Mouse (Mus musculus) hindbrain, embryonic 11.5 days (tissue): ENCODE measurements around the gene Fip1l1. TPM values are rescaled to one million over a fixed set of nuclear protein-coding genes. Genes with fewer than 3 reads are reported as not detected.

Experiments
- ATAC-seq: fragments of 200-750 bp; cut with Nextera tagmentation; 2 replicates; pipeline ENCODE4 v1.8.0; 2017; ENCODE audit warnings: mild to moderate bottlenecking, moderate TSS enrichment, moderate library complexity; ENCODE audit not compliant: low FRiP score
- DNase-seq: peaks from one replicate; pipeline ENCODE4 v3.0.0-alpha.2; 2015; ENCODE audit warnings: low spot score
- H3K27ac ChIP-seq: fragments of 300-500 bp; sonication (generic); 2 replicates; pipeline ENCODE4 v1.5.1; 2014; ENCODE audit warnings: mild to moderate bottlenecking, low read depth, low read length
- H3K27me3 ChIP-seq: fragments of 300-500 bp; sonication (generic); 2 replicates; pipeline ENCODE4 v1.6.1; 2014; ENCODE audit warnings: mild to moderate bottlenecking, low read length, moderate library complexity, mixed read lengths; ENCODE audit not compliant: control insufficient read depth, insufficient read depth
- H3K36me3 ChIP-seq: fragments of 300-500 bp; sonication (generic); 2 replicates; pipeline ENCODE4 v1.6.1; 2014; ENCODE audit warnings: mild to moderate bottlenecking, low read length, moderate library complexity, mixed read lengths; ENCODE audit not compliant: control insufficient read depth, insufficient read depth
- H3K4me1 ChIP-seq: fragments of 300-500 bp; sonication (generic); replicated peaks from 2 replicates; pipeline ENCODE4 v1.6.1; 2014; ENCODE audit warnings: low read length, mixed read lengths; ENCODE audit not compliant: control insufficient read depth, insufficient read depth
- H3K4me2 ChIP-seq: fragments of 300-500 bp; sonication (generic); replicated peaks from 2 replicates; pipeline ENCODE4 v1.6.1; 2014; ENCODE audit warnings: mild to moderate bottlenecking, low read depth, low read length
- H3K4me3 ChIP-seq: fragments of 300-500 bp; sonication (generic); 2 replicates; pipeline ENCODE4 v1.5.1; 2014; ENCODE audit warnings: low read depth, low read length
- H3K9ac ChIP-seq: fragments of 300-500 bp; sonication (generic); 2 replicates; pipeline ENCODE4 v1.6.1; 2014; ENCODE audit warnings: low read depth, low read length
- H3K9me3 ChIP-seq: fragments of 300-500 bp; sonication (generic); 2 replicates; pipeline ENCODE4 v1.6.1; 2016; ENCODE audit warnings: low read length; ENCODE audit not compliant: control insufficient read depth
- WGBS: fragments of 180-500 bp; shearing (Covaris S2); extraction: QIAGEN DNeasy Blood & Tissue Kit; methylation state at CpG from one replicate; pipeline ENCODE4 v1.1.7; 2014; 5-methylcytosine and 5-hydroxymethylcytosine counted together
- polyA plus RNA-seq: library from polyadenylated mRNA; unstranded; fragments of >200 nt; fragmentation: Nextera tagmentation; extraction: Ambion mirVana; gene quantifications from 2 replicates; pipeline ENCODE4 v1.2.1, GENCODE M21; 2014

The Fip1l1 gene
- polyA plus RNA-seq, 1 experiment from 2014 or later, result 94.1 TPM

- Histone ChIP-seq H3K9me3 (no peaks in the 10 kb centered on the region), H3K4me1 (no peaks in the 10 kb centered on the region), H3K9ac (no peak overlapping the region), H3K27ac (no peak overlapping the region), H3K4me2 (no peak overlapping the region), H3K27me3 (no peaks in the 10 kb centered on the region), H3K36me3 (no peaks in the 10 kb centered on the region; the same call in 1 of the 2 replicates), H3K4me3 (no peak overlapping the region)
- DNase-seq (no peak), ATAC-seq (no peak)
- WGBS, result 83% methylated on average over 10 of the region's 10 CpGs
These were observed 67.1 kb downstream of the Fip1l1 start for GRCm38 (mm10) chr5:74602371-74602770.

GRCm38 (mm10) chr5:74603306-74603705, 68.1 kb downstream of the Fip1l1 start:
- no peaks in the 10 kb centered on the region; the same call in 1 of the 2 replicates for H3K36me3 ChIP-seq
- ATAC-seq, result no peak
- H3K9ac ChIP-seq, result no peak overlapping the region
- no peak overlapping the region for H3K4me3 ChIP-seq
- 77% methylated on average over 4 of the region's 4 CpGs for WGBS
- no peak overlapping the region for H3K27ac ChIP-seq
- H3K4me1 ChIP-seq, result no peaks in the 10 kb centered on the region
- no peaks in the 10 kb centered on the region for H3K27me3 ChIP-seq
- H3K4me2 ChIP-seq, result no peak overlapping the region
- DNase-seq, result no peak
- H3K9me3 ChIP-seq, result no peaks in the 10 kb centered on the region

DNA sequence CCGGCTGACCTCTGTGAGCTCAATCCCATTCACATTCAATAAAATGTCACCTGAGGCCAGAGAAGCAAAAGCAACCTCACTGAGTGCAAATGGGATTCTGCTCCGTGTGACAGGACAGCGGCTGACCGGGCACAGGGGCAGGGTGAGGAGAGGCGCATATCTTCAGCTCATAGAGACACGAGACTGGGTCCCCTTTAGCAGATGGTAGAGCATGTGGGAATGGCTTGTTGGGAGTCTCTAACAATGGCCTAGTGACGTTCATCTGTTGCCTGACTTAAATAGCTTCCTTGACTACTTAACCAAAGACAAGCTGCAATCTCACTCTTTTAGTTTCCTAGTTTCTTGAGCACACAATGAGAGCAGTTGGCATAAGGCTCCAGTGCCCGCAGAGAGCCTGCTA, 71.0 kb downstream of the Fip1l1 start:
- WGBS, result 90% methylated on average over 8 of the region's 8 CpGs
- Histone ChIP-seq H3K27me3 (no peaks in the 10 kb centered on the region), H3K4me3 (no peak overlapping the region), H3K36me3 (no peaks in the 10 kb centered on the region), H3K27ac (no peak overlapping the region), H3K9me3 (no peaks in the 10 kb centered on the region), H3K9ac (no peak overlapping the region), H3K4me1 (no peaks in the 10 kb centered on the region), H3K4me2 (no peak overlapping the region)
- no peak for ATAC-seq
- DNase-seq, result no peak

GRCm38 (mm10) chr5:74610511-74610910, 75.3 kb downstream of the Fip1l1 start:
- H3K27me3 ChIP-seq, result no peaks in the 10 kb centered on the region
- H3K9ac ChIP-seq, result no peak overlapping the region
- no peak overlapping the region for H3K4me3 ChIP-seq
- 91% methylated on average over 10 of the region's 10 CpGs for WGBS
- no peaks in the 10 kb centered on the region for H3K4me1 ChIP-seq
- no peak for ATAC-seq
- no peak overlapping the region for H3K27ac ChIP-seq
- DNase-seq, result no peak
- H3K9me3 ChIP-seq, result no peaks in the 10 kb centered on the region
- no peak overlapping the region for H3K4me2 ChIP-seq
- no peaks in the 10 kb centered on the region for H3K36me3 ChIP-seq

- H3K4me3 ChIP-seq, result no peak overlapping the region
- DNase-seq (no peak), ATAC-seq (no peak)
- no peak overlapping the region for H3K27ac ChIP-seq
- no peaks in the 10 kb centered on the region for H3K4me1 ChIP-seq
- 90% methylated on average over 5 of the region's 5 CpGs for WGBS
- no peak overlapping the region for H3K9ac ChIP-seq
- no peaks in the 10 kb centered on the region for H3K9me3 ChIP-seq
- no peaks in the 10 kb centered on the region for H3K36me3 ChIP-seq
- H3K4me2 ChIP-seq, result no peak overlapping the region
- H3K27me3 ChIP-seq, result no peaks in the 10 kb centered on the region
These were observed 77.5 kb downstream of the Fip1l1 start for GRCm38 (mm10) chr5:74612713-74613112.

DNA sequence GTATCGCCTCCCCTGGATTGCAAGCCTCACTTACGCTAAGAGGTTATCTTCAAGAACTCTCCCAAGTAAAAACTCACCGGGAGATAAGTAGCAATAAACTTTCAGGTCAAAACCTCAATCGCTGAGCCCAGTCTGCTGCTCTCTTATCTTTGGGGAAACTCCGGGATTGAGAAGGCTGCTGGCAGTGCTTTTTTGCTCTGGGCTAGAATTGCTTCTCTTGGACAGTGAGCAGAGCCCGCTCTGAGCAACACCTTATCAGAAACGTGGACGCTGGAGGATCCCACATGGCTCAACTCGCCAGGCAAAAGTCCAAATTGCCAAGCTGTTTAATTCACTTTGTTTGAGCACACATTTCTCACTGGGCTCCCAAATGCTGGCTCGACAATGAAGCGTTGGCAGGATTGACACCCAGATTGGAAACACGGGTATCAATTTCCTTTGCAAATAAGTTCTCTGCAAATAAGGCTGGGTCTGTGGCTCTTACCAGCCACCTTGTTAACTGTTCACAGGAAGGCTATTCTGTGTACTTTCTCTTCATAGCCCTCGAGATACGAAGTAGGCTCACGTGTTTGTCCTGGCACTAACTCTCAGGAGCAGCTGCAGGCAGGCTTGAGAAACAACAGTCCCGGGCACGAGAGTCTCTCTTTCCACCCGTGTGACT, 78.4 kb downstream of the Fip1l1 start:
- no peak overlapping the region for H3K27ac ChIP-seq
- H3K36me3 ChIP-seq, result no peaks in the 10 kb centered on the region
- H3K4me1 ChIP-seq, result no peaks in the 10 kb centered on the region
- H3K4me2 ChIP-seq, result no peak overlapping the region
- WGBS, result 78% methylated on average over 18 of the region's 18 CpGs
- H3K27me3 ChIP-seq, result no peaks in the 10 kb centered on the region
- ATAC-seq, result no peak
- no peaks in the 10 kb centered on the region for H3K9me3 ChIP-seq
- H3K9ac ChIP-seq, result no peak overlapping the region
- no peak overlapping the region for H3K4me3 ChIP-seq
- DNase-seq, result no peak

- Histone ChIP-seq H3K4me2 (no peak overlapping the region), H3K36me3 (no peaks in the 10 kb centered on the region), H3K9me3 (no peaks in the 10 kb centered on the region), H3K27me3 (no peaks in the 10 kb centered on the region), H3K4me1 (no peaks in the 10 kb centered on the region), H3K27ac (no peak overlapping the region), H3K4me3 (no peak overlapping the region), H3K9ac (no peak overlapping the region)
- no peak for DNase-seq
- WGBS, result 71% methylated on average over 13 of the region's 13 CpGs
- ATAC-seq, result no peak
These were observed 82.7 kb downstream of the Fip1l1 start for GRCm38 (mm10) chr5:74617816-74618572.

GRCm38 (mm10) chr5:74618573-74619059, 83.4 kb downstream of the Fip1l1 start:
- DNase-seq, result peak; percentile 48
- Histone ChIP-seq H3K4me2 (no peak overlapping the region), H3K9ac (no peak overlapping the region), H3K9me3 (no peaks in the 10 kb centered on the region), H3K4me3 (no peak overlapping the region), H3K27ac (no peak overlapping the region), H3K27me3 (no peaks in the 10 kb centered on the region), H3K4me1 (no peaks in the 10 kb centered on the region), H3K36me3 (no peaks in the 10 kb centered on the region)
- ATAC-seq, result no peak
- WGBS, result 74% methylated on average over 3 of the region's 3 CpGs
